Mouse (Mus musculus): ENCODE data around the gene Cdc42ep2. TPM values are rescaled to one million over a fixed set of nuclear protein-coding genes. Genes with fewer than 3 reads are reported as not detected.

The Cdc42ep2 gene
- total and polyA plus RNA-seq, 3 experiments, result 1.1 to 1.7 TPM; not detected in 1

GRCm38 (mm10) chr19:5939715-5940114 is 15.1 kb upstream of the Cdc42ep2 start:
- Histone ChIP-seq H3K9ac (ENCODE audit: control insufficient read depth, low read depth, low read length, poor library complexity, severe bottlenecking) (no peak overlapping the region), H3K4me1 (ENCODE audit: control insufficient read depth in 1 of 2, insufficient read depth in 2 of 2, low read length in 2 of 2) (no peaks in the 10 kb centered on the region), H3K27me3 (ENCODE audit: control insufficient read depth in 1 of 2, insufficient read depth in 2 of 2, low read length in 2 of 2) (no peaks in the 10 kb centered on the region), H3K79me2 (ENCODE audit: control insufficient read depth, insufficient read depth, low read length, poor library complexity) (no peaks in the 10 kb centered on the region), H3K9me3 (replicated peaks; ENCODE audit: insufficient read depth, low read length) (no peaks in the 10 kb centered on the region), H3K4me3 (ENCODE audit: control insufficient read depth in 1 of 2, insufficient read depth in 1 of 2, low read depth in 2 of 2, low read length in 2 of 2) (no peak overlapping the region), H3K36me3 (ENCODE audit: control insufficient read depth in 1 of 2, insufficient read depth in 2 of 2, low read length in 2 of 2) (no peaks in the 10 kb centered on the region; a peak in 1 of 4 replicates), H3K27ac (ENCODE audit: control insufficient read depth, low read depth, low read length) (no peak overlapping the region)
- no peak for DNase-seq (ENCODE audit: low read depth, low spot score)
- TF ChIP-seq MXI1 (IDR thresholded peaks at IDR 0.05; ENCODE audit: low read depth, low read length), result no peak
- TF ChIP-seq ZKSCAN1 (IDR thresholded peaks at IDR 0.05; ENCODE audit: low read depth, low read length), result no peak
- no peak for TF ChIP-seq RCOR1 (IDR thresholded peaks at IDR 0.05; ENCODE audit: low read depth, low read length)

- no peaks in the 10 kb centered on the region for H3K79me2 ChIP-seq (ENCODE audit: control insufficient read depth, insufficient read depth, low read length, poor library complexity)
- no peaks in the 10 kb centered on the region for H3K4me1 ChIP-seq (ENCODE audit: control insufficient read depth in 1 of 2, insufficient read depth in 2 of 2, low read length in 2 of 2)
- no peaks in the 10 kb centered on the region for H3K9me3 ChIP-seq (replicated peaks; ENCODE audit: insufficient read depth, low read length)
- no peaks in the 10 kb centered on the region; a peak in 1 of 4 replicates for H3K36me3 ChIP-seq (ENCODE audit: control insufficient read depth in 1 of 2, insufficient read depth in 2 of 2, low read length in 2 of 2)
- no peak overlapping the region for H3K9ac ChIP-seq (ENCODE audit: control insufficient read depth, low read depth, low read length, poor library complexity, severe bottlenecking)
- DNase-seq (ENCODE audit: low read depth, low spot score), result no peak
- H3K27me3 ChIP-seq (ENCODE audit: control insufficient read depth in 1 of 2, insufficient read depth in 2 of 2, low read length in 2 of 2), result no peaks in the 10 kb centered on the region
- H3K4me3 ChIP-seq (ENCODE audit: control insufficient read depth in 1 of 2, insufficient read depth in 1 of 2, low read depth in 2 of 2, low read length in 2 of 2), result no peak overlapping the region
- H3K27ac ChIP-seq (ENCODE audit: control insufficient read depth, low read depth, low read length), result no peak overlapping the region
- no peak for TF ChIP-seq E2F4 (IDR thresholded peaks at IDR 0.05; ENCODE audit: borderline replicate concordance, low read depth, low read length)
- no peak for TF ChIP-seq ELF1 (IDR thresholded peaks at IDR 0.05; ENCODE audit: low read depth, low read length)
- TF ChIP-seq POLR2AphosphoS2 (IDR thresholded peaks at IDR 0.05; ENCODE audit: low read length), result no peak
- no peak for TF ChIP-seq RAD21 (IDR thresholded peaks at IDR 0.05; ENCODE audit: low read depth, low read length)
- TF ChIP-seq GABPA (IDR thresholded peaks at IDR 0.05; ENCODE audit: low read depth, low read length), result no peak
- TF ChIP-seq MAFK (IDR thresholded peaks at IDR 0.05; ENCODE audit: borderline replicate concordance, low read depth, low read length), result no peak
- TF ChIP-seq CHD1 (IDR thresholded peaks at IDR 0.05; ENCODE audit: low read depth, low read length), result no peak
- no peak for TF ChIP-seq ZC3H11A (IDR thresholded peaks at IDR 0.05; ENCODE audit: low read depth, low read length)
- TF ChIP-seq MYB (IDR thresholded peaks at IDR 0.05; ENCODE audit: low read depth, low read length), result no peak
- no peak for TF ChIP-seq NRF1 (IDR thresholded peaks at IDR 0.05; ENCODE audit: insufficient read depth, low read depth, low read length, poor library complexity, severe bottlenecking)
- no peak for TF ChIP-seq JUND (IDR thresholded peaks at IDR 0.05; ENCODE audit: low read depth, low read length)
- TF ChIP-seq ZKSCAN1 (IDR thresholded peaks at IDR 0.05; ENCODE audit: low read depth, low read length), result no peak
- no peak for TF ChIP-seq USF1 (IDR thresholded peaks at IDR 0.05; ENCODE audit: low read depth, low read length)
- TF ChIP-seq NELFE (IDR thresholded peaks at IDR 0.05; ENCODE audit: low read depth, low read length), result no peak
- no peak for TF ChIP-seq USF2 (IDR thresholded peaks at IDR 0.05; ENCODE audit: borderline replicate concordance in 1 of 2, insufficient read depth in 1 of 2, low read depth in 1 of 2, low read length in 2 of 2)
- TF ChIP-seq MAZ (IDR thresholded peaks at IDR 0.05; ENCODE audit: low read depth, low read length), result no peak
- no peak for TF ChIP-seq MAX (IDR thresholded peaks at IDR 0.05; ENCODE audit: low read length)
- no peak for TF ChIP-seq TBP (IDR thresholded peaks at IDR 0.05; ENCODE audit: low read depth, low read length)
- TF ChIP-seq CTCF (IDR thresholded peaks at IDR 0.05 in 2 of 3, conservative IDR thresholded peaks at IDR 0.05 in 1 of 3; ENCODE audit: control insufficient read depth in 1 of 3, insufficient read depth in 1 of 3, low read depth in 2 of 3, low read length in 3 of 3, poor library complexity in 1 of 3, severe bottlenecking in 1 of 3), result no peak
Measured at GRCm38 (mm10) chr19:5938516-5938915, 13.9 kb upstream of the Cdc42ep2 start.
